Mouse (Mus musculus) MEL-GATA-1-ER (cell line): ENCODE results near the gene Gm29797.

ENCODE experiments used
- DNase-seq: peaks from one replicate; pipeline ENCODE4 v3.0.0-alpha.2; 2012; ENCODE audit warnings: low read depth; ENCODE audit errors: extremely low read depth

Gm29797 gene

DNA sequence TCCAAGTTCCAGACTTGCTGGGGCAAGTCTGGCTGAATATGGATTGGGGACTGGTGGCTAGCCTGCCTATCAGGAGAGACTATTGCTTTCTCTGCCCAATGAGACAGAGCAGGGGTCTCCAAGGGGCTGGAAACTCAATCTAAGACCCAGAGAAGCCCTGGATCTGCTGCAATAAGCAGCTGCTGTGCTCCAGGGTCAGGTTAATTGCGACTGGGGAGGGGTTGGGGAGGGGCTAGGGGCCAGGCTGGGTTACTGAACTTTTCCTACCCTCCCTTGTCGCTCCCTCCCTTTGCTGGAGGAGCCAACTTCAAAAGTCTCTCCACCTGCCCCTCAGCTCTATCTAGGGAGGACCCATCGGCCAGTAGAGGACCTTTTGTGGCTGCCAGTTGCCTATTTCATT is at the start of gene Gm29797:
Gene Gm29797, plus strand, starts transcription at position 301 of the 400 bp plus-strand sequence.
- no peak for DNase-seq

DNA sequence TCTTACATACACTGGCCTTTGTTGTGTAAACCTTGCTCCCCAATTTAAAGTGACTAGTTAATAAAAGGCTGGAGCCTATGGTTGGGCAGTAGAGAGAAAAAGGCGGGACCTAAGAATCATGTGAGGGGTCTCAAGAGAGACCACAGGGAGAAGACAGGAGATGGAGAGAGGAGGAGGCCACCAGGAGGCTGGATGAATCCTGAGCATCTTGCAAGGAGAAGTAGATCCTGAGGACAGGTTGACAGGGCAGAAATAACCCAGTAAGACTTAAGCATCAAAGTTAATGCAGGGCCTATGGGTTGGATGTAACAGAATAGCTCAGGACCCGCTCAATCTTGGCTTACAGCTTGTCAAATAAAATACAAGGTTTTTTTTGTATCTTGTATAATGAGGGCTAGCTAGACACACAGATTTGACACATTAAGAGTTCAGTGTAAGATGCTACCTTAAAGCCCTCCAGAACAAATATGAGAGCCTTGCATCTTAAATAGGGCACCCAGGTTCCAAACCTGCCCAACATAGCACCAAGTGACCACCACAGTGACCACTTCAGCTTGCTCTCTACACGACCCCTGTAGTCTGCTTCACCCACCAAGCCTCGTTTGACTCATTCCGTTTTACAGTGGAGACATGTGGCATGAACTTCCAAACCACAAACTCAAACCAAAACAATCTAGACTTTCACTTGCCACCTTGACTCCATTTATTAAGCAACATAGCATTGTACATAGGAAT is 37.9 kb upstream of the Gm29797 start:
- no peak for DNase-seq

DNA sequence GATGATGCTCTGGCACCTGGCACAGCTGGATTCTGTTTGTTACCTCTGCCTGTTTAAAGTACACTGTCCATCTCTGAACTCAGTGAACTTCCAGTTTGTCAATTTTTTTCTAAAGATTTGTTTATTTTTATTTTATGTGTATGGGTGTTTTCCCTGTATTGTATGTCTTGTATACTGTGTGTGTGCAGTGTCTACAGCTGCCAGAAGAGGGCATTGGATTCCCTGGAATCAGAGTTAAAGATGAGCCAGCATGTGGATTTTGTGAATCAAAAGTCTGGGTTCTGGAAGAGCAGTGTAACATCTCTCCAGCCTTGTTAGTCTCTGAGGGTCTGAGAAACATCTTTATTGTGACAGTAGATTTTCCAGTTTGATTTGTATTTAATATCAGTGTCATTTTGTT is 33.4 kb upstream of the Gm29797 start:
- DNase-seq = no peak

DNA sequence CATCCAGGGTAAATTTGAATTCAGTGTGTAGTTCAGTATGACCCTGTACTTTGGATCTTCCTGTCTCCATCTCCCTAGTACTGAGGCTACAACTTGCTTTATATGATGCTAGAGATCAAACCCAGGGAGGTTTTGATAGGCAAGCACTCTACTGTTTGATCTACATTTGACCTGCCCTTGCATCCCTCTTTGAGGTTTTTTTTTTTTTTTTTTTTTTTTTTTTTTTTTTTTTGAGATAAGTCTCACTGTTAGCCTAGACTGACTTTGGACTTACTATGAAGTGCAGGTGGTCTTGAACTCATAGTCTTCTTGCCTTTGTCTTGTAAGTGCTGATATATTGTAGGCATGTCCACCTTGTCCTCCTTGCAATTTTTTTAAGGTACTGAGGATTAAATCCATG is 28.4 kb upstream of the Gm29797 start:
- DNase-seq = no peak

DNA sequence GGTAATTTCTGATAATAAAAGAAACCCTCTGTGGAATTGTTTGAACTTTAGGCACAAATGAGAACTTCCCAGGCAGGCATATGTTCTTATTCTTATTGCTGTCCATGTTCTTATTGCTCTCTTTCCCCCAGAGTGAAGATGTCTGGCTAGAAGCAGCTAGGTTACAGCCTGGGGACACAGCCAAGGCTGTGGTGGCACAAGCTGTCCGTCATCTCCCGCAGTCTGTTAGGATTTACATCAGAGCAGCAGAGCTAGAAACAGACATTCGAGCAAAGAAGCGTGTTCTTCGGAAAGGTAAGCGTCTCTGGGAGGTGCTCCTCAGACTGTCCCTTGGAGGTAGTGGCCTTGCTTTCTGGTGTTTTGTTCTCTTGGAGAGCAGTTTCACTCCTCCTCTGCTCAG is 24.2 kb upstream of the Gm29797 start:
- DNase-seq = no peak

DNA sequence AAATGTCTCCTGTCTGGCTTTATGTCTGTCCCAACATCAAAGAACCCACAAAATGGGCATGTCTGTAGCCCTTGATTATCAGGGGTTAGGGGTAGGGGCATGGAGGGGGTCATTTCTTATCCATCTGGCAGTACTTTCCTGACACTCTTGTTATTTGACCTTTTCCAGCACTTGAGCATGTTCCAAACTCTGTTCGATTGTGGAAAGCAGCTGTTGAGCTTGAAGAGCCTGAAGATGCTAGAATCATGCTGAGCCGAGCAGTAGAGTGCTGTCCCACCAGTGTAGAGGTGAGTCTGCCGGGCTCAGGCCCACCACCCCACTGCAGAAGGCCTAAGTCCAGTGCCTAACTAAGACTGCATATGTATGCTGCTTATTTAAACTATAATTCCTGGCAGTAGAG is 21.0 kb upstream of the Gm29797 start:
- DNase-seq = no peak

DNA sequence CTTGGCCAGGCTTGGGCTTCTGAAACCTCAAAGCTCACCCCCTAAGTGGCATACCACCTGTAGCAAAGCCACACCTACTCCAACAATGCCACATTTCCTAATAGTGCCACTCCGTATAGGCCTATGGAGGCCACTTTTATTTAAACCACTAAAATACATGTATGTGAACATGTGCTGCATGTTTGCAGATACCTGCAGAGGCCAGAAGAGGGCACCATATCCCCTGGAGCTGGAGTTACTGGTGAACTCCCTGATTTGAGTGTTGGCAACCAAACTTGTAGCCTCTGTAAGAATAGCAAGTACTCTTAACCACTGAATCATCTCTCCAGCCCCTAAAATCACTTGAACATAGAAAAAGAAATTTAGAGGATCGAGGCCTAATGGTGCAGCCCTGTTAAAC is 12.5 kb upstream of the Gm29797 start:
- DNase-seq = peak; percentile 30

DNA sequence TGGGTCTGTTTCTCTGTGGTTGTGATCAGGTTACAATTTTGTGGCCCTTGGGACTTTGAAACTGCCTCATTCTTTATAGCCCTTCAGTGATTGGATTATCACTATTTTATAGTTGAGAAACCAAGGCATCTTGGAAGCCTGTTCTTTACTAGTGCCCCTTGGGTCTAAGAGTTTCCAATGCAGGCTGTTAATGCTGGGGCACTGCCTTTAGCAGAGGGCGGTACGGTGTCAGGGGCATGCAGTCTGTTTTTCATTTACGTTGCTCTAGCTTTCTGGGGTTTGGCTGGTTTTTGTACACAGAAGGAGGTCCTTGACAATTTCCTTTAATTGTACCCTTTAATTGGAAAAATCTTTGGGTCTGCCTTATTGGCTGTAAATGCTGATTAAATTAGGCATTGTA is 11.2 kb upstream of the Gm29797 start:
- DNase-seq = no peak

DNA sequence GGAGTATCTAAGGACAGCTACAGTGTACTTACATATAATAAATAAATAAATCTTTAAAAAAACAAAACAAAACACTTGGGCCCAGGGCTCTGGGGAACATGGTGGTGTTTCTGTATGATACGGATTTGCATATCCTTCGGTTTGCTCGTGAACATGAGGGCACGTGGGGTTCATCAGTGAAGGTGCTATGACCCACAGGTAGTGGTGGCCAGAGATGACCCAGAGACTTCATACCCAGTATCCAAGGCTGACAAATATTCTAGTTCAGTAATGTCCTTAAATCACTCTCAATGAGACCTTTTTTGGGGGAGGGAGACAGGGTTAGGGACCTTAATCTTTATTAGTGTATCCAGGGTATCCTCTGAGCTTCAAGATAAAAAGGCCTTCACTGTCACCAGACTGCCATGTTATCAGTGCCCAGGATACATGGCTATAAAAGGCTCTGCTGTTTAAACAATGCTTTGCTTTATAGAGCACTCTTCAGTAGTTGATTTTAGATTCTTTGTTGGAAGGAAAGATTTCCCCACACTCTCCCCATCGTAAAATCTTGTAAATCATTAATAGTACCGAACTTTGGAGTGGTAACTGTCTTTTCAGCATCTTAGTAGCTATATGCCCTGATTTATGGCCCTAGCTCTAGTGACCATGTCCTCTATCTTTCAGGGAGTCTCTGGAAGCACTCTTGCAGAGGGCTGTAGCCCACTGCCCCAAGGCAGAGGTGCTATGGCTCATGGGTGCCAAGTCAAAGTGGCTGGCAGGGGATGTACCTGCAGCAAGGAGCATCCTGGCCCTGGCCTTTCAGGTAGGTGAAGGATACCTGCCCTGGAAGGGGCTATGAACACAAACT is 10.0 kb upstream of the Gm29797 start:
- no peak for DNase-seq

DNA sequence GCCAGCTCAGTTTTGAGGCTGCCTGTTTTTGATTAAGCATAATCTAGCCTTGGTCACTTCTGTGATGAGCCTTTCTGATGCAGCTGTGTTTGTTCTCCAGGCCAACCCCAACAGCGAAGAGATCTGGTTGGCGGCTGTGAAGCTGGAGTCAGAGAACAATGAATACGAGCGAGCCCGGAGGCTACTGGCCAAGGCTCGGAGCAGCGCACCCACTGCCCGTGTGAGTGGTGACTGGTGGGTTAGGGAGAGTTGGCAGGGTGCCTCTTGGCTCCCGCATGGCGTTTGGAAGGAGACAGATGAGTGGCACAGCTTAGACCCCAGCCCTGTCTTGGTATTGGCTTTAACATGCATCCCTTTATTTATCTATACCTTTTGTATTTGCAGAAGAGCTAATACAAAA is 7.9 kb upstream of the Gm29797 start:
- DNase-seq = no peak

DNA sequence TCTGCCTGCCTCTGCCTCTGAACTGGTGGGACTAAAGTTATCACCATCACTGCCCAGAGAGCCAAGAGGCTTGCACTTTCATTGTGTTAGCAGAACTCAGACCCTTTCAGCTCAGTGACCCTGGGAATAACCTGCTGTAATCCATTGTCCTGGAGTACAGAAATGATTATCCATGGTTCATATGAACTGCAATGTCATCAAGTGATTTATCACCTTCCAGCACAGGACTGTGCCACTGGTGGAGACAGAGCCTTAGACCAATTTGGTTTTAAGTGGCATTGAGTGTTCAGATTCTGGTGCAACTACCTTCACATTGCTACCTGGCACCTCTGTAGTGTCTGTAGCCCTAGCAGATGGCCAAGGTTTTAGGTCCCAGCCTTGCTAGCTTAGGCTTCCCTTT is 3.8 kb upstream of the Gm29797 start:
- no peak for DNase-seq

DNA sequence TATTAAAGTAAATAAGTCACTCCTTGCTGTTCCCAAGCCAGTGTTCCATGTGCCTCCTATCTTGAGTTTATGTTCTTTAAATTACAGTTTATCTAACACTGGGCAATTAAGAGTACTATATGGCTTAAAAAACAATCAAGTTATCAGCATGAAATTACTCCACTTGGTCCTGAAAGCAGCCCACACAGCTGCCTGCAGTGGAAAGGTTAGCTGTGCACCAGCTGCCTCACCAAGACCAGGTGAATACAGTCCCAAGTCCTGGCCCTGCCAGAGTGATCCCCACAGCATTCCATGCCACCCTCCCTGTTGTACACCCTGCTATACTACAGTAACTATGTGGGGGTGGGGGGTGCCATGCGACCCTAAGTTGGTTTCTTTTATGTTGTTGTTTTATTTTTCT is 3.3 kb upstream of the Gm29797 start:
- DNase-seq = no peak

DNA sequence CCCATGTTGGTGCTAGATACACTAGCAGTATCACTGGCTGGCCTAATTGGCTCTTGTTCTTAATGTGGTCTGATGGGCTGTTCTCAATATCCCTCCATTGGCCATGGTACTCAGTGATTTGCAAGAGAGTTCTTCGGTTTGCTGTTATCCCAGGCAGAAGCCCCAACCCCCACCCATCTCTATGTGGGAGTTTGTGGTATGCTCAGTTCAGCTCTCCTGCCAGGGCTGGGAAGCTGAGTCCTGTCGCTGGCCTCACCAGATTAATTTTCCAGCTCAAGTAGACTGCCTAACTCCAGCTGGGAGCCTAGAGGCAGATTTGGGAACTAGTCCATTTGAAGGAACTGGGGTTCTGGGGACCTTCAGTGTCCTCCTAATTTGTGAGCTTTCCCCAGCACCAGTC is 607 bp downstream of the Gm29797 start:
- no peak for DNase-seq

DNA sequence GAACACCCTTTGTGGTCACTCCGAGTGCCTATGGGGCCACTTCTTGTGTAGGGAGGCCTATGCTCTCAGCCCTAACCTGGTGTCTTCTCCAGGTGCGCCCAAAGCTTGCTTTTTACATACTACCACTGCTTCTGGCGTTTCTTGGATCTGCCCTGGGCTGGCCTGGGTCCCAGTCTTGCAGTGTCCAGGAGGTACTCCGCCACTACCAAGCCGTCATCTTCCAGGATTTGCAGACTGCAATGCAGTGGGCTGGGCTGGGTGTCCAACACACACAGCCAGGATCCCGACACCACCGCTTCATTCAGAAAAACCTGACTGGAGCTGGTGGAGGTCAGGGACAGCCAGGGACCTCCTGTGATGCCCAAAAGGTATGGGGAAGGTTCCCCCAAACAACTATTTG is 1.7 kb downstream of the Gm29797 start:
- no peak for DNase-seq

DNA sequence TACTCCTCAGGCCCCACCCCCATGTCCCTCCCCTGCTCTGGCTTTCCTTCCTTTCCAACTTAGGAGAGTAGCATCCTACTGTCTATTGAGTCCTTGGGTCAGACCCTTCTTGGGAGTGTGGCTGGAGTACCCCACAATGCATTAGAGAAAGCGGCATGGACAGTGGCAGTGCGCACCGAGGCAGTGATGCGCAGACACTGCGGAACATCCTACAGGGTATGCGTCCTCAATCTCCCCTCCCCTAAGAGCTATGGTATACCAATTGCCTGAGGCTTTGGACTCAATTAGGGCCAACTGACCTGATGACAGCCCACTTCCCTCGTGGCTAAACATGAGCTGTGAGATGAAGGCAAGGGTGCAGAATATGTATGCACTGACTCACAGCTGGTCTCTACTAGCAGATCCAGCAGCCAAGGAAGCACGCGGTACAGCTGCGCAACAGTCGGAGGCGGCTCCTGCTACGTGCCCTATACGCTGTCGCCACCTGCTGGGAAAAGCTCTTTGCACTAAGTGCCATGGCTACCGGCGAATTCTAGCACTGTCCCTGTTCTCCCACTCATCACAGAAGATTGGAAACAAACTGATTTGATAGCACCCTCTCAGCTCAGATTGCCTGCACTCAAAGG is 2.2 kb downstream of the Gm29797 start:
- no peak for DNase-seq

DNA sequence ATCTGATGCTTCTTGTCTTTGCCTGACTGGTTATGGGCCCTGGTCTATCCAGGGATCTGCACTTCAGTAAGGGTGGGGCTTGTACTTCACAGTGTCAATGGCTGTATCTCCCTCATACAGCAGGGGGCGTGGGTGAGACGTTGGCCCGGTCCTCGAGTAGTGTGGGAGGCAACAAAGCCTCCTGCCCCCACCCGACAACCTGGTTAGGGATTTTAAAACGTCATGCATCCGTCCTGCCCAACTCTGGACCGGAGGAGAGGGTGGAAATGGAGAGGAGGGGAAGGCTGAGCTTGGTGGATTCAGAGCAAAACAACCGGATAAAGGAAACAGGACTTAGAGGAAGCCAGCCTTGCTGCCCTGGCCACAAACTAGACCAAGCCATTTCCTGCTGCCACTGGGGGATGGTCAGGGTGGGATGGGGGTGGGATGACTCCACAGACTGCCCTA is 2.8 kb downstream of the Gm29797 start:
- peak; percentile 33 for DNase-seq

DNA sequence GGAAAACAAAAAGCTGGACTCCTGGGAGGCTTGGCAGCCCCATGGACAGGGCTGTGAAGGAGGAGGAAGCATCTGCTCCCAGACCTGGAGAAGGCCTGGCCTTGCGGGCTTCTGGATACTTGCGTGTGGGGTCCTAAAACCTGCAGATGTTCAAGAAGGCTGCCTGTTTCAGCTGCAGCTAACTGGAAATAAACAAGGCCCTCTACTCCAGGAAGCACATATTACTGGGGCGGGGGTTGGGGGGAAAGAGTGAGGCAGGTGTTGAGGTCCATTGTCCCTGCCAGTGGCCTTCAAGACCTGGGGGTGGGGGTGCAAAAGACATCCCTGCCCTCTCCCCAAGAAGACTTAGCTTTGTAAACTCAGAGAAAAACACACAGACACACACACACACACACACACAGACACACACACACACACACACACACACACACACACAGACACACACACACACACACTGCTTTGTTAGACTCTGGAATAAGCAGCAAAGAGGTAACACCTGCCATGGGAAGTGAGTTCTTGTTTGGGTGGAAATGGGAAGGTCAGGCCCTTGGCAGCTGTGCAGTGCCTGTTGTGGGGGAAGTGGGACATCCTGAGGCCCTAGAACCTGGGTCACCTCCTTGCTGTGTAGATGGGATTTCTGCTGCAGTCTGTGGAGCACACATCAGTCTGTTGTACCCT is 5.9 kb downstream of the Gm29797 start:
- DNase-seq = no peak

DNA sequence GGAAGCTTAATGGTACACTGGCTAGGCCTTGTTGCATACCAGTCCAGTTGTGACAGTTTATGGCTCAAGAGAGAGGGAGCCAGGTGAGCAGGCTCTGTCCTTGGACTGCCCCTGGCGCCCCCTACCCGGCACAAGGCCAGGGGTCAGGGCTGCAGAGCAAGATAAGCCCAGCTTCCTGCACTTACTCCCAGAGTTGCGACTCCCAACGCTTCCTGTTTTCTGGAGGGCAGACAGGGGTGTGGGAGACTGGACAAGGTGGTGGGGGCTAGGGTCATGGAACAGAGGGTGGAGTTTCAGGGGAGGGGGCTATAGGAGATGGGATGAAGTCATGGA is 6.4 kb downstream of the Gm29797 start:
- no peak for DNase-seq

DNA sequence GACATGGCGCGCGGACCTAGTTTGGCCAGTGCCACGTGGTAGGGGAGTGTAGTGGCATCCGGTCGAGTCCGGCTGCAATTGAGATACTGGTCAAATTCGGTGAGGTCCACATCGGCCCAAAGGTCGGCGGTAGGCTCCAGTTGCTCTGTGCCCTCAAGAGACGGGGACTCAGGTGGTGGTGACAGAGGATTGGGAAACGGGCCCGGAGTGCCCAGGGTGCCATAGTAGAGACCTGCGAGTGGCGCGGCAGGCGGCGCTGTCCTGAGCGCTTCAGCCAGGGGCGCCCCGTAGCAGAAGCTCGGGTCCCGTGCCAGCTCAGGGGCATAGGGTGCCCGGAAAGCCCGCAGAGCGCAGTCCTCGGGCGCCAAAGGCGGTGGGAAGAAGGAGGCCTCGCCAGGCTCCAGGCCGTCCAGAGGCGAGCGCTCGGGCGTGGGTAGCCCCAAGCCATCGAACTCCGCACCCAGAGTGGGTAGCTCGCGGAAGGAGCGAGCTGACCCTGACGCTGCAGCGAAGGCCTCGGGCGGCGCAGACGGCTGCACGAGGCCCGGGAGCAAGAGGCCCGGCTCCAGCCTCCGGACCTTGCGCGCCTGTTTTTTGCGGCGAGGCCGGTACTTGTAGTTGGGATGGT is 13.6 kb downstream of the Gm29797 start:
- DNase-seq = no peak

DNA sequence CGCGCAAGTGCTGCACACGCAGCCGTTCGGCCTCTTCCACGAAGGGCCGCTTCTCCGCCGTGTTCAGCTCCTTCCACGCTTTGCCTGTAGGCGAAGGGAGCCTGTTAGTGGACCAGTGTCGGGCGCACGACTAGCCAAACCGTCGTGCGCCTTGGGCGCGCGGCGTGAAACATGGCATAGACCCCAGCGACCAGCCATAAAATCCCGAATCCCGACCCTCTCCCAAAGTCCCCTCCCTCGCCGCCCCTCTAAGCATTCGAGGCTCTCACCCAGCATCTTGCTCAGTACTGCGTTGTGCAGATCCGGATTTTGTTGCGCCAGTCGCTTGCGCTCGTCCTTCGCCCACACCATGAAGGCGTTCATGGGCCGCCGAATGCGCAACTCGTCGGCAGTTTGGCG is 14.1 kb downstream of the Gm29797 start:
- DNase-seq = no peak

DNA sequence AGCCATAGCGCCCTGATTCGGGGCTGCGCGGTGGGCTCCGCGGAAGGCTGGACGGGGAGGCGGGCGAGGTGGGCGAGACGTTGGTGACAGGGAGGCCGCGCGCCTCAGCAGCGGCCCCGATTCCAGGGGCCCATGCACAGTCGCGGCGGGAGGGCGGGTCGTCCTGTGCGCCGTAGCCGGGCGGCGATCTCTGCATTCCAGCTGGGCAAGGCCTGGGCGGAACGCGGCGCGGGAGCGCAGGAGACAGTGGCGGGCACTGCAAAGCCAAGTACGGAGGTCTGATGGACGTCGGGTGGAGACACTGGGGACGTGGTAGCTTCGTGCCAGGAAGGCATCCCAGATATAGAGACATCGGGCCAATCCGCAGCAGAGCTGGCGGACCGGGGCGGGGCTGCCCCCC is 14.5 kb downstream of the Gm29797 start, which contains the start of gene Sox18:
Gene Sox18, minus strand, starts transcription at position 315 of the 400 bp plus-strand sequence.
- no peak for DNase-seq
